Comparison of ENCODE assay signal across 9 mouse cellular contexts in genomic region chr10:93833370-93833698, GRCm38 (mm10). TPM values are rescaled to one million over a fixed set of nuclear protein-coding genes. Genes with fewer than 3 reads are reported as not detected.
DNase-seq lines count a peak whose midpoint lies in the region; ATAC-seq and TF ChIP-seq lines count a peak whose summit lies in the region.
"Had no signal": no experiment of that assay in that cellular context is flagged by ENCODE, and none has a peak within 500 bp of the region (broad histone marks: within the 10 kb centered on the region; RNA-seq: fewer than 3 reads in every experiment).

No protein-coding gene starts in this region.

- TF ChIP-seq CTCF in CH12.LX (conservative IDR thresholded peaks at IDR 0.05 in 1 of 2, IDR thresholded peaks at IDR 0.05 in 1 of 2; ENCODE audit: low read depth in 2 of 2, low read length in 2 of 2), result no peak
- TF ChIP-seq CTCF in liver, embryonic 14.5 days (IDR thresholded peaks at IDR 0.05; ENCODE audit: low read depth), result no peak

- no peak for TF ChIP-seq EP300 in CH12.LX (IDR thresholded peaks at IDR 0.05; ENCODE audit: low read length)
- no peak for TF ChIP-seq EP300 in liver, embryonic 14.5 days (IDR thresholded peaks at IDR 0.05; ENCODE audit: low read depth)

- H3K4me2 ChIP-seq in heart, embryonic 11.5 days, result peak overlapping the region; percentile 98
- peak overlapping the region; percentile 76 for H3K4me2 ChIP-seq in CH12.LX (ENCODE audit: insufficient read depth, low read depth, poor library complexity, severe bottlenecking)
- H3K4me2 ChIP-seq in forebrain, embryonic 15.5 days (replicated peaks), result peak overlapping the region; percentile 96
- peak overlapping the region; percentile 91 for H3K4me2 ChIP-seq in liver, embryonic 14.5 days (ENCODE audit: low read depth)

- H3K4me3 ChIP-seq in heart, embryonic 11.5 days (ENCODE audit: low read depth, low read length), result peak overlapping the region; percentile 84
- H3K4me3 ChIP-seq in CH12.LX (replicated peaks in 1 of 3; ENCODE audit: low read depth in 2 of 3, low read length in 2 of 3, poor library complexity in 1 of 3), result peak overlapping the region; percentile 51 to 91 (median 81)
- H3K4me3 ChIP-seq in forebrain, embryonic 15.5 days, result peak overlapping the region; percentile 60
- peak overlapping the region; percentile 68 to 81 for H3K4me3 ChIP-seq in liver, embryonic 14.5 days (ENCODE audit: insufficient read depth in 1 of 2, low read depth in 2 of 2, low read length in 2 of 2)

- peak overlapping the region; percentile 65; the same call in 1 of the 2 replicates for H3K9ac ChIP-seq in heart, embryonic 11.5 days (ENCODE audit: low read depth, low read length)
- H3K9ac ChIP-seq in CH12.LX (ENCODE audit: insufficient read depth, low read depth), result peak overlapping the region; percentile 87
- H3K9ac ChIP-seq in forebrain, embryonic 15.5 days (replicated peaks), result peak overlapping the region; percentile 42
- peak overlapping the region; percentile 76 for H3K9ac ChIP-seq in liver, embryonic 14.5 days (replicated peaks)

- peaks cover 47% of the 10 kb centered on the region for H3K27me3 ChIP-seq in heart, embryonic 11.5 days (ENCODE audit: control insufficient read depth, insufficient read depth, low read length)
- peaks cover 8% of the 10 kb centered on the region for H3K27me3 ChIP-seq in CH12.LX (replicated peaks)
- peaks cover 34% of the 10 kb centered on the region for H3K27me3 ChIP-seq in forebrain, embryonic 15.5 days
- H3K27me3 ChIP-seq in liver, embryonic 14.5 days (ENCODE audit: control insufficient read depth, insufficient read depth, low read length), result peaks cover 52% of the 10 kb centered on the region

- peaks cover 51% of the 10 kb centered on the region for H3K79me2 ChIP-seq in CH12.LX (replicated peaks; ENCODE audit: control insufficient read depth, extremely low read depth, insufficient read depth, poor library complexity, severe bottlenecking)

- 3% methylated on average over 16 of the region's 16 CpGs for whole genome bisulfite sequencing in heart, embryonic 11.5 days (ENCODE audit: insufficient replicate concordance)
- 1% methylated on average over 16 of the region's 16 CpGs for WGBS in forebrain, embryonic 15.5 days
- WGBS in liver, embryonic 14.5 days (ENCODE audit: insufficient replicate concordance), result 2% methylated on average over 16 of the region's 16 CpGs

- no peaks in the 10 kb centered on the region for H3K36me3 ChIP-seq in heart, embryonic 11.5 days (ENCODE audit: control insufficient read depth, insufficient read depth, low read length)
- no peaks in the 10 kb centered on the region for H3K36me3 ChIP-seq in CH12.LX (replicated peaks in 1 of 2; ENCODE audit: control insufficient read depth in 1 of 2, insufficient read depth in 1 of 2, low read length in 1 of 2)
- no peaks in the 10 kb centered on the region for H3K36me3 ChIP-seq in forebrain, embryonic 15.5 days
- no peaks in the 10 kb centered on the region for H3K36me3 ChIP-seq in liver, embryonic 14.5 days (replicated peaks; ENCODE audit: control insufficient read depth, insufficient read depth, low read depth)

- TF ChIP-seq POLR2A in CH12.LX (IDR thresholded peaks at IDR 0.05; ENCODE audit: low read depth, low read length), result peak; percentile 87

- no peak for ATAC-seq in heart, embryonic 11.5 days (replicated peaks; ENCODE audit: insufficient number of reproducible peaks, low FRiP score, low TSS enrichment)
- no peak; the same call in 1 of the 2 replicates for ATAC-seq in forebrain, embryonic 15.5 days (replicated peaks)
- peak; percentile 14; the same call in 1 of the 2 replicates for ATAC-seq in liver, embryonic 14.5 days (ENCODE audit: insufficient read depth)

- dilution Hi-C loops in CH12.LX (cut with MboI; ENCODE audit: extremely low pct_ligation_motif_present, extremely low pct_unique_long_range_greater_than_20kb, low sequenced_read_pairs), result no loop called here

- TF ChIP-seq RAD21 in CH12.LX (IDR thresholded peaks at IDR 0.05; ENCODE audit: low read depth, low read length), result no peak

- in situ Hi-C loops in CH12.LX (cut with MboI; ENCODE audit: low pct_ligation_motif_present, low pct_unique_long_range_greater_than_20kb, low sequenced_read_pairs), result loop anchor here (10.0 kb wide), 1 partner anchor 271 kb away; no protein-coding TSS in a partner anchor

- no peak overlapping the region for H3K27ac ChIP-seq in heart, embryonic 11.5 days (ENCODE audit: low read depth, low read length)
- H3K27ac ChIP-seq in CH12.LX (ENCODE audit: insufficient read depth, low read depth), result peak overlapping the region; percentile 45
- H3K27ac ChIP-seq in forebrain, embryonic 15.5 days (replicated peaks), result no peak overlapping the region
- H3K27ac ChIP-seq in liver, embryonic 14.5 days, result no peak overlapping the region

- no peaks in the 10 kb centered on the region for H3K4me1 ChIP-seq in heart, embryonic 11.5 days (ENCODE audit: control insufficient read depth, insufficient read depth, low read length)
- H3K4me1 ChIP-seq in CH12.LX (ENCODE audit: control insufficient read depth in 1 of 2, insufficient read depth in 2 of 2), result peaks cover 10 to 49% of the 10 kb centered on the region in 2 experiments
- H3K4me1 ChIP-seq in forebrain, embryonic 15.5 days, result peaks cover 28% of the 10 kb centered on the region
- peaks cover 13 to 24% of the 10 kb centered on the region in 2 experiments for H3K4me1 ChIP-seq in liver, embryonic 14.5 days (replicated peaks; ENCODE audit: control insufficient read depth in 2 of 2, insufficient read depth in 2 of 2, low read length in 1 of 2)

- DNase-seq in heart, adult 8-10 months (ENCODE audit: low spot score), result no peak
- no peak for DNase-seq in CH12.LX (ENCODE audit: extremely low read depth)
- no peak for DNase-seq in liver, embryonic 14.5 days (ENCODE audit: low read depth in 3 of 3, low spot score in 3 of 3)
- DNase-seq in c-Kit-positive CD71-positive TER-119-positive erythroid progenitor cells, embryonic 14.5 days (ENCODE audit: low spot score), result no peak
- DNase-seq in thymus, postnatal 10 days (ENCODE audit: low spot score in 2 of 2), result no peak
- DNase-seq in thymus, postnatal 25 days, result no peak

- no peaks in the 10 kb centered on the region for H3K9me3 ChIP-seq in heart, embryonic 11.5 days (replicated peaks; ENCODE audit: control insufficient read depth, low read length)
- no peaks in the 10 kb centered on the region for H3K9me3 ChIP-seq in CH12.LX (replicated peaks; ENCODE audit: low read length)
- H3K9me3 ChIP-seq in forebrain, embryonic 15.5 days, result no peaks in the 10 kb centered on the region
- no peaks in the 10 kb centered on the region for H3K9me3 ChIP-seq in liver, embryonic 14.5 days (ENCODE audit: control insufficient read depth, low read length)

TF ChIP-seq in CH12.LX, 34 proteins besides CTCF, POLR2A, EP300 and RAD21:
- TF ChIP-seq ETS1 (conservative IDR thresholded peaks at IDR 0.05; ENCODE audit: low read depth, low read length), result 0 out of 2 replicates have a peak, but pooled peaks have one; percentile 16
- no peak for TF ChIP-seq USF1 (IDR thresholded peaks at IDR 0.05; ENCODE audit: low read depth, low read length)
- TF ChIP-seq HCFC1 (IDR thresholded peaks at IDR 0.05; ENCODE audit: low read depth, low read length), result no peak
- TF ChIP-seq MEF2A (IDR thresholded peaks at IDR 0.05; ENCODE audit: borderline replicate concordance, low read depth, low read length), result 0 out of 2 replicates have a peak, but pooled peaks have one; percentile 23
- TF ChIP-seq MAX (IDR thresholded peaks at IDR 0.05; ENCODE audit: low read length), result peak; percentile 81
- TF ChIP-seq PAX5 (IDR thresholded peaks at IDR 0.05; ENCODE audit: low read length), result no peak
- no peak for TF ChIP-seq MYC (IDR thresholded peaks at IDR 0.05; ENCODE audit: low read depth, low read length)
- TF ChIP-seq MAFK (IDR thresholded peaks at IDR 0.05; ENCODE audit: insufficient replicate concordance, low read length), result no peak
- 0 out of 2 replicates have a peak, but pooled peaks have one; percentile 12 for TF ChIP-seq UBTF (IDR thresholded peaks at IDR 0.05; ENCODE audit: low read depth, low read length)
- TF ChIP-seq KAT2A (IDR thresholded peaks at IDR 0.05; ENCODE audit: insufficient replicate concordance, low read length), result no peak
- no peak for TF ChIP-seq TCF12 (IDR thresholded peaks at IDR 0.05; ENCODE audit: low read depth, low read length)
- TF ChIP-seq ZNF384 (IDR thresholded peaks at IDR 0.05; ENCODE audit: low read depth, low read length), result no peak
- no peak for TF ChIP-seq IRF4 (IDR thresholded peaks at IDR 0.05; ENCODE audit: low read depth, low read length)
- no peak for TF ChIP-seq GABPA (IDR thresholded peaks at IDR 0.05; ENCODE audit: insufficient replicate concordance, low read depth, low read length)
- no peak for TF ChIP-seq ELF1 (IDR thresholded peaks at IDR 0.05; ENCODE audit: low read depth, low read length)
- no peak for TF ChIP-seq E2F4 (IDR thresholded peaks at IDR 0.05; ENCODE audit: insufficient replicate concordance, low read depth, low read length)
- peak; percentile 81; the same call in 1 of the 2 replicates for TF ChIP-seq MXI1 (IDR thresholded peaks at IDR 0.05; ENCODE audit: low read depth, low read length)
- no peak for TF ChIP-seq ZMIZ1 (IDR thresholded peaks at IDR 0.05; ENCODE audit: low read depth, low read length)
- no peak for TF ChIP-seq JUN (IDR thresholded peaks at IDR 0.05; ENCODE audit: insufficient read depth, low read depth, low read length)
- peak; percentile 73 for TF ChIP-seq SIN3A (IDR thresholded peaks at IDR 0.05; ENCODE audit: low read length)
- TF ChIP-seq MAZ (IDR thresholded peaks at IDR 0.05; ENCODE audit: low read depth, low read length), result 0 out of 2 replicates have a peak, but pooled peaks have one; percentile 11
- no peak; the same call in 1 of the 2 replicates for TF ChIP-seq POLR2AphosphoS2 (IDR thresholded peaks at IDR 0.05; ENCODE audit: low read depth, low read length)
- TF ChIP-seq NELFE (IDR thresholded peaks at IDR 0.05; ENCODE audit: low read depth, low read length), result no peak; the same call in none of the 2 replicates
- no peak for TF ChIP-seq TBP (conservative IDR thresholded peaks at IDR 0.05; ENCODE audit: low read depth, low read length)

RNA-seq across cellular contexts. Expression of gene Usp44, which starts 2.0 kb away (rescaled TPM):
- polyA plus RNA-seq in heart, embryonic 11.5 days (2014; fragmentation: Nextera tagmentation; extraction: Ambion mirVana), result 1.1 and 1.3 TPM in 2 replicates
- not detected for total RNA-seq in heart, adult 8-10 months (2022)
- total RNA-seq in CH12.LX (2012; rRNA removed), result 17.8 and 28.2 TPM in 2 replicates
- total RNA-seq in CH12.LX (2014; rRNA removed), result 4.6 and 4.9 TPM in 2 replicates
- polyA plus RNA-seq in CH12.LX (2012; ENCODE audit: insufficient read length, low read depth), result 2.7 and 2.9 TPM in 2 replicates
- 0.70 and 0.88 TPM in 2 replicates for polyA plus RNA-seq in forebrain, embryonic 15.5 days (2015; fragmentation: Nextera tagmentation; extraction: Ambion mirVana)
- polyA plus RNA-seq in liver, embryonic 14.5 days (2012; rRNA removed), result 0.98 and 1.5 TPM in 2 replicates
- polyA plus RNA-seq in liver, embryonic 14.5 days (2014; fragmentation: Nextera tagmentation; extraction: Ambion mirVana), result 1.5 and 2.2 TPM in 2 replicates
- total RNA-seq: left cerebral cortex, adult 18-20 months had no signal
